Mouse (Mus musculus) hindbrain, embryonic 10.5 days (tissue): Measurements from ENCODE around the gene Stra6. TPM values are rescaled to one million over a fixed set of nuclear protein-coding genes. Genes with fewer than 3 reads are reported as not detected.

Source experiments
- DNase-seq: peaks from one replicate; pipeline ENCODE4 v3.0.0-alpha.2; 2017; ENCODE audit warnings: low spot score
- H3K27ac ChIP-seq: fragments of 300-500 bp; sonication (generic); 2 replicates; pipeline ENCODE4 v1.5.1; 2016; ENCODE audit warnings: mild to moderate bottlenecking, moderate library complexity
- H3K27me3 ChIP-seq: fragments of 300-500 bp; sonication (generic); 2 replicates; pipeline ENCODE4 v1.6.1; 2016; ENCODE audit warnings: mild to moderate bottlenecking; ENCODE audit not compliant: poor library complexity, insufficient read depth, severe bottlenecking
- H3K36me3 ChIP-seq: fragments of 300-500 bp; sonication (generic); 2 replicates; pipeline ENCODE4 v1.6.1; 2016; ENCODE audit warnings: mild to moderate bottlenecking, moderate library complexity
- H3K4me1 ChIP-seq: fragments of 300-500 bp; sonication (generic); replicated peaks from 2 replicates; pipeline ENCODE4 v1.6.1; 2016; ENCODE audit warnings: mild to moderate bottlenecking
- H3K4me3 ChIP-seq: fragments of 300-500 bp; sonication (generic); 2 replicates; pipeline ENCODE4 v1.5.1; 2016; ENCODE audit warnings: mild to moderate bottlenecking, moderate library complexity
- H3K9me3 ChIP-seq: fragments of 300-500 bp; sonication (generic); 2 replicates; pipeline ENCODE4 v1.6.1; 2016; ENCODE audit warnings: mild to moderate bottlenecking, moderate library complexity
- WGBS: fragments of 180-500 bp; shearing (Covaris S2); methylation state at CpG from one replicate; pipeline ENCODE4 v1.1.7; 2016; 5-methylcytosine and 5-hydroxymethylcytosine counted together
- polyA plus RNA-seq: library from polyadenylated mRNA; unstranded; fragments of >200 nt; fragmentation: Nextera tagmentation; extraction: Ambion mirVana; gene quantifications from 2 replicates; pipeline ENCODE4 v1.2.1, GENCODE M21; 2016

Gene Stra6
- polyA plus RNA-seq, 1 experiment from 2014 or later: 11.2 TPM

GRCm38 (mm10) chr9:58107494-58107893 is 43.9 kb downstream of the Stra6 start:
- H3K4me1 ChIP-seq: peaks cover 67% of the 10 kb centered on the region
- 59% methylated on average over 5 of the region's 5 CpGs for WGBS
- H3K27ac ChIP-seq: peak overlapping the region; percentile 31
- no peaks in the 10 kb centered on the region for H3K9me3 ChIP-seq
- no peak for DNase-seq
- no peaks in the 10 kb centered on the region for H3K36me3 ChIP-seq
- H3K4me3 ChIP-seq: no peak overlapping the region
- peaks cover 52% of the 10 kb centered on the region for H3K27me3 ChIP-seq

GRCm38 (mm10) chr9:58110787-58111186 is 47.2 kb downstream of the Stra6 start:
- Histone ChIP-seq H3K9me3 (no peaks in the 10 kb centered on the region), H3K36me3 (no peaks in the 10 kb centered on the region), H3K27ac (peak overlapping the region; percentile 88; the same call in 1 of the 2 replicates), H3K4me1 (peaks cover 82% of the 10 kb centered on the region), H3K4me3 (no peak overlapping the region), H3K27me3 (peaks cover 54% of the 10 kb centered on the region)
- no peak for DNase-seq
- 79% methylated on average over 5 of the region's 5 CpGs for WGBS

GRCm38 (mm10) chr9:58111431-58111830 is 47.8 kb downstream of the Stra6 start:
- no peak for DNase-seq
- 48% methylated on average over 6 of the region's 6 CpGs for WGBS
- H3K4me1 ChIP-seq: peaks cover 82% of the 10 kb centered on the region
- peak overlapping the region; percentile 88 for H3K27ac ChIP-seq
- peaks cover 59% of the 10 kb centered on the region for H3K27me3 ChIP-seq
- no peaks in the 10 kb centered on the region for H3K36me3 ChIP-seq
- H3K9me3 ChIP-seq: no peaks in the 10 kb centered on the region
- H3K4me3 ChIP-seq: no peak overlapping the region

GRCm38 (mm10) chr9:58112321-58112751 is 48.7 kb downstream of the Stra6 start:
- Histone ChIP-seq H3K36me3 (no peaks in the 10 kb centered on the region), H3K4me3 (peak overlapping the region; percentile 43), H3K27me3 (peaks cover 62% of the 10 kb centered on the region), H3K4me1 (peaks cover 83% of the 10 kb centered on the region), H3K9me3 (no peaks in the 10 kb centered on the region), H3K27ac (peak overlapping the region; percentile 88)
- peak; percentile 65 for DNase-seq
- 5% methylated on average over 6 of the region's 6 CpGs for WGBS

- peak; percentile 83 for DNase-seq
- peak overlapping the region; percentile 43 for H3K4me3 ChIP-seq
- peak overlapping the region; percentile 88 for H3K27ac ChIP-seq
- WGBS: 0% methylated on average over 6 of the region's 6 CpGs
- no peaks in the 10 kb centered on the region for H3K36me3 ChIP-seq
- peaks cover 67% of the 10 kb centered on the region for H3K27me3 ChIP-seq
- H3K4me1 ChIP-seq: peaks cover 78% of the 10 kb centered on the region
- no peaks in the 10 kb centered on the region for H3K9me3 ChIP-seq
Measured at GRCm38 (mm10) chr9:58112866-58113278, 49.3 kb downstream of the Stra6 start.

- H3K4me3 ChIP-seq: peak overlapping the region; percentile 43
- H3K36me3 ChIP-seq: no peaks in the 10 kb centered on the region
- peak overlapping the region; percentile 88 for H3K27ac ChIP-seq
- no peaks in the 10 kb centered on the region for H3K9me3 ChIP-seq
- peaks cover 81% of the 10 kb centered on the region for H3K4me1 ChIP-seq
- DNase-seq: peak; percentile 58
- H3K27me3 ChIP-seq: peaks cover 72% of the 10 kb centered on the region
- WGBS: 1% methylated on average over 22 of the region's 22 CpGs
Measured at GRCm38 (mm10) chr9:58113279-58113884, 49.8 kb downstream of the Stra6 start.

- H3K9me3 ChIP-seq: no peaks in the 10 kb centered on the region
- H3K36me3 ChIP-seq: no peaks in the 10 kb centered on the region
- H3K4me1 ChIP-seq: peaks cover 83% of the 10 kb centered on the region
- H3K4me3 ChIP-seq: peak overlapping the region; percentile 43
- WGBS: 3% methylated on average over 9 of the region's 9 CpGs
- peak overlapping the region; percentile 88 for H3K27ac ChIP-seq
- peaks cover 76% of the 10 kb centered on the region for H3K27me3 ChIP-seq
- no peak for DNase-seq
Measured at GRCm38 (mm10) chr9:58114019-58114418, 50.4 kb downstream of the Stra6 start.

- Histone ChIP-seq H3K27me3 (peaks cover 66% of the 10 kb centered on the region), H3K27ac (peak overlapping the region; percentile 88), H3K9me3 (no peaks in the 10 kb centered on the region), H3K4me3 (no peak overlapping the region), H3K4me1 (peaks cover 78% of the 10 kb centered on the region), H3K36me3 (no peaks in the 10 kb centered on the region)
- 24% methylated on average over 7 of the region's 7 CpGs for WGBS
- no peak for DNase-seq
Measured at GRCm38 (mm10) chr9:58115297-58115925, 51.8 kb downstream of the Stra6 start.

- Histone ChIP-seq H3K27me3 (peaks cover 64% of the 10 kb centered on the region), H3K4me1 (peaks cover 71% of the 10 kb centered on the region)
- 30% methylated on average over 7 of the region's 7 CpGs for WGBS
Measured at GRCm38 (mm10) chr9:58116024-58116651, 52.5 kb downstream of the Stra6 start.

GRCm38 (mm10) chr9:58118671-58119070 is 55.1 kb downstream of the Stra6 start, which contains the start of gene Ccdc33:
Gene Ccdc33, minus strand, starts transcription at chr9:58118823.
- WGBS: 41% methylated on average over 2 of the region's 2 CpGs

More at GRCm38 (mm10) chr9:58116024-58116651, 52.5 kb downstream of the Stra6 start:
- no peaks in the 10 kb centered on the region for H3K36me3 ChIP-seq
- no peaks in the 10 kb centered on the region for H3K9me3 ChIP-seq
- no peak for DNase-seq
- H3K27ac ChIP-seq: peak overlapping the region; percentile 88
- no peak overlapping the region for H3K4me3 ChIP-seq

GRCm38 (mm10) chr9:58125085-58125484 is 61.5 kb downstream of the Stra6 start:
- Histone ChIP-seq H3K4me3 (no peak overlapping the region), H3K36me3 (no peaks in the 10 kb centered on the region), H3K27ac (no peak overlapping the region), H3K9me3 (no peaks in the 10 kb centered on the region), H3K27me3 (peaks cover 73% of the 10 kb centered on the region), H3K4me1 (peaks cover 70% of the 10 kb centered on the region)
- DNase-seq: no peak
- 59% methylated on average over 3 of the region's 3 CpGs for WGBS

More at GRCm38 (mm10) chr9:58118671-58119070, 55.1 kb downstream of the Stra6 start, which contains the start of gene Ccdc33:
- H3K4me1 ChIP-seq: peaks cover 61% of the 10 kb centered on the region
- no peak for DNase-seq
- no peak within 1 kb of the TSS for H3K4me3 ChIP-seq
- H3K36me3 ChIP-seq: no peaks in the 10 kb centered on the region
- peaks cover 70% of the 10 kb centered on the region for H3K27me3 ChIP-seq
- no peaks in the 10 kb centered on the region for H3K9me3 ChIP-seq
- H3K27ac ChIP-seq: 0 out of 2 replicates have a peak within 1 kb of the TSS, but pooled peaks have one; percentile 3

GRCm38 (mm10) chr9:58125811-58126210 is 62.2 kb downstream of the Stra6 start:
- no peaks in the 10 kb centered on the region for H3K9me3 ChIP-seq
- H3K36me3 ChIP-seq: no peaks in the 10 kb centered on the region
- DNase-seq: no peak
- H3K27me3 ChIP-seq: peaks cover 78% of the 10 kb centered on the region
- H3K4me1 ChIP-seq: peaks cover 78% of the 10 kb centered on the region
- 0 out of 2 replicates have a peak overlapping the region, but pooled peaks have one; percentile 12 for H3K27ac ChIP-seq
- 41% methylated on average over 4 of the region's 4 CpGs for WGBS
- no peak overlapping the region for H3K4me3 ChIP-seq
